Mouse (Mus musculus) embryonic facial prominence, embryonic 14.5 days (tissue): ENCODE results near the gene Tal1. TPM values are rescaled to one million over a fixed set of nuclear protein-coding genes. Genes with fewer than 3 reads are reported as not detected.

Source experiments
- ATAC-seq: fragments of 200-750 bp; cut with Nextera tagmentation; 2 replicates; pipeline ENCODE4 v1.8.0; 2017; ENCODE audit warnings: low read depth, moderate number of reproducible peaks, moderate TSS enrichment
- DNase-seq: peaks from one replicate; pipeline ENCODE4 v3.0.0-alpha.2; 2015; ENCODE audit warnings: low spot score
- H3K27ac ChIP-seq: fragments of 300-500 bp; sonication (generic); replicated peaks from 2 replicates; pipeline ENCODE4 v1.5.1; 2014; ENCODE audit warnings: low read depth, mild to moderate bottlenecking, low read length, moderate library complexity
- H3K27me3 ChIP-seq: fragments of 300-500 bp; sonication (generic); replicated peaks from 2 replicates; pipeline ENCODE4 v1.6.1; 2014; ENCODE audit warnings: low read length; ENCODE audit not compliant: control insufficient read depth, insufficient read depth
- H3K36me3 ChIP-seq: fragments of 300-500 bp; sonication (generic); 2 replicates; pipeline ENCODE4 v1.6.1; 2014; ENCODE audit warnings: low read length, mixed read lengths; ENCODE audit not compliant: control insufficient read depth, insufficient read depth
- H3K4me1 ChIP-seq: fragments of 300-500 bp; sonication (generic); 2 replicates; pipeline ENCODE4 v1.6.1; 2014; ENCODE audit warnings: antibody characterized with exemption, low read length; ENCODE audit not compliant: control insufficient read depth, insufficient read depth
- H3K4me2 ChIP-seq: fragments of 300-500 bp; sonication (generic); 2 replicates; pipeline ENCODE4 v1.6.1; 2014; ENCODE audit warnings: low read depth, mild to moderate bottlenecking, low read length, moderate library complexity, mixed read lengths
- H3K4me3 ChIP-seq: fragments of 300-500 bp; sonication (generic); 2 replicates; pipeline ENCODE4 v1.5.1; 2014; ENCODE audit warnings: low read depth, mild to moderate bottlenecking, low read length
- H3K9ac ChIP-seq: fragments of 300-500 bp; sonication (generic); 2 replicates; pipeline ENCODE4 v1.6.1; 2014; ENCODE audit warnings: low read depth, mild to moderate bottlenecking, low read length, moderate library complexity, mixed read lengths
- H3K9me3 ChIP-seq: fragments of 300-500 bp; sonication (generic); 2 replicates; pipeline ENCODE4 v1.6.1; 2016; ENCODE audit warnings: low read length; ENCODE audit not compliant: control insufficient read depth
- WGBS: fragments of 180-500 bp; shearing (Covaris S2); extraction: QIAGEN DNeasy Blood & Tissue Kit; methylation state at CpG from one replicate; pipeline ENCODE4 v1.1.7; 2014; 5-methylcytosine and 5-hydroxymethylcytosine counted together
- polyA plus RNA-seq: library from polyadenylated mRNA; unstranded; fragments of >200 nt; fragmentation: Nextera tagmentation; extraction: Ambion mirVana; gene quantifications from 2 replicates; pipeline ENCODE4 v1.2.1, GENCODE M21; 2014

The Tal1 gene
- polyA plus RNA-seq, 1 experiment from 2014 or later, result 1.6 TPM

DNA sequence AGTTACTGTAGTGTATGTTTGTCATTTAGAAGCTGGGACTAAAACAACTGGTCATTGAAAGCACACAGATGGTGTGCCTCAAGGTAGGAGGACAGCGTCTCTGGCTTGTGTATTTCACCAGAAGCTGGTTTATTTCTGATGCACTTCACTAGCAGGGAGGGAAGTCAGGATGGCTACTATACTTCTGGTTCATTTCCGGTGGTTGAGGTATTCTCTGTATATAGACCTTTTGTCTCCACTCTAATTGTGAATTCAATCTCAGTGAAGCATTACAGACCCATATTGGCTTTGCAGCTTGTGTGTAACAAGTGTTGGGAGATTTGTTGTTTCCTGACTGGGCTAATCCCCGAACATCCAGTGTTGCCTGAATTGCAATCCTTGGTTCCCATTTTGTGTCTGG is 4.5 kb downstream of the Tal1 start:
- 16% methylated on average over 3 of the region's 3 CpGs for WGBS

GRCm38 (mm10) chr4:115062540-115062874 is 6.3 kb downstream of the Tal1 start:
- H3K4me3 ChIP-seq, result peak overlapping the region; percentile 51
- no peaks in the 10 kb centered on the region for H3K36me3 ChIP-seq
- H3K27ac ChIP-seq, result no peak overlapping the region
- H3K27me3 ChIP-seq, result peaks cover 96% of the 10 kb centered on the region
- no peaks in the 10 kb centered on the region for H3K9me3 ChIP-seq
- H3K9ac ChIP-seq, result peak overlapping the region; percentile 51; the same call in 1 of the 2 replicates
- 1% methylated on average over 9 of the region's 9 CpGs for WGBS
- DNase-seq (no peak), ATAC-seq (no peak)
- peak overlapping the region; percentile 96 for H3K4me2 ChIP-seq
- H3K4me1 ChIP-seq, result peaks cover 8% of the 10 kb centered on the region; the same call in 1 of the 2 replicates

More for the DNA sequence above, 4.5 kb downstream of the Tal1 start:
- Histone ChIP-seq H3K4me3 (no peak overlapping the region), H3K9me3 (no peaks in the 10 kb centered on the region), H3K27ac (no peak overlapping the region), H3K36me3 (no peaks in the 10 kb centered on the region), H3K4me2 (no peak overlapping the region), H3K27me3 (peaks cover 98% of the 10 kb centered on the region), H3K9ac (no peak overlapping the region), H3K4me1 (peaks cover 12% of the 10 kb centered on the region)
- ATAC-seq (no peak), DNase-seq (no peak)

DNA sequence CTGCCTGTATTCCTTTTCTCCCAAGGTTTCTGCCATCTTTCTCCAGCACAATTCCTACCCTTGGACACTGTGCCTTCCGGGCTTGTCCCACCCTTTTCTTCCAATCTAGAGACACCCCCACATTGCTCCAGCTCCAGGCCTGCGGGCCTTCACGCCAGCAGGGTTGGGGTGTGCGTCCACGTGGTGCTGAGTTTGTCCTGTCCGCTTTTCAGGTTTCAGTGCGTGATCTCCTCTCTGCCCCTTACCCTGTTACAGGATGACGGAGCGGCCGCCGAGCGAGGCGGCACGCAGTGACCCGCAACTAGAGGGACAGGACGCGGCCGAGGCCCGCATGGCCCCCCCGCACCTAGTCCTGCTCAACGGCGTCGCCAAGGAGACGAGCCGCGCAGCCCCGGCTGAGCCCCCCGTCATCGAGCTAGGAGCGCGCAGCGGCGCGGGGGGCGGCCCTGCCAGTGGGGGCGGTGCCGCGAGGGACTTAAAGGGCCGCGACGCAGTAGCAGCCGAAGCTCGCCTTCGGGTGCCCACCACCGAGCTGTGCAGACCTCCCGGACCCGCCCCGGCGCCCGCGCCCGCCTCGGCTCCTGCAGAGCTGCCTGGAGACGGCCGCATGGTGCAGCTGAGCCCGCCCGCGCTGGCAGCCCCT is 6.8 kb downstream of the Tal1 start:
- Histone ChIP-seq H3K9ac (peak overlapping the region; percentile 51), H3K9me3 (no peaks in the 10 kb centered on the region), H3K27me3 (peaks cover 92% of the 10 kb centered on the region), H3K4me3 (peak overlapping the region; percentile 51), H3K27ac (no peak overlapping the region), H3K36me3 (no peaks in the 10 kb centered on the region), H3K4me2 (peak overlapping the region; percentile 96), H3K4me1 (peaks cover 8% of the 10 kb centered on the region; the same call in 1 of the 2 replicates)
- DNase-seq (peak; percentile 69), ATAC-seq (peak; percentile 86)
- WGBS, result under 1% methylated on average over 27 of the region's 58 CpGs

DNA sequence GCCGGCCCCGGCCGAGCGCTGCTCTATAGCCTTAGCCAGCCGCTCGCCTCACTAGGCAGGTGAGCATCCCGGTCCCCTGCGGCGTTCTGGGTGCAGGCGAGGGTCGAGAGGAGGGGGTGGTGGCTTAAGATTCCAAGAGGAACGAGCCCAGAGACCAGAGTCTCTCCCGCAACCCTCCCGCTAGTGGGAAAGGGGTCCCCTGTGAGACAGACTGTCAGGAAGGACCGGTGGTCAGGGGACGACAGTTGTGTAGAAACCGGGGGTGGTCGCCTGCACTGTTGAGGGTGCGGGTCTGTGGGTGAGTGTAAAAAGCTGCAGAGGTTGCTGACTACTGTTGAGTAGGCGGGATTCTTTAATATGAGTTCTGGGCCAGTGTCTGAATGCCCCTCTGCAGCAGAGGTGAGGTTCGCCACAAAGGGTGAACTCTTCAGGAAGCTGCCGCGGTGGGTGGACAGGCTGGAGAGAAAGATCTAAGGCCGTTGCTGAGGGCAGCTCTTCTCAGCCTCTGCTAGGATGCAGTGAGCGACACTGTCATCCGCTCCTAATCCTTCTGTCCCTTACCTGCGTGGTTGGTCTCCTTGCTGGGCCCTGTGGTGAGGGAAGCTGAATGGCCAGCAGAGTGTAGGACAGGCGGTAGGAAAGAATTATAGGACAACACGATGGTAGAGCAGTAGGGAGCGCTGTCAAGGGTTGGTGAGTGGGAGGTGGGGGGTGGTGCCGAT is 7.5 kb downstream of the Tal1 start:
- Histone ChIP-seq H3K27ac (no peak overlapping the region), H3K9me3 (no peaks in the 10 kb centered on the region), H3K4me3 (peak overlapping the region; percentile 51), H3K36me3 (no peaks in the 10 kb centered on the region), H3K4me2 (peak overlapping the region; percentile 96), H3K4me1 (peaks cover 8% of the 10 kb centered on the region; the same call in 1 of the 2 replicates), H3K9ac (peak overlapping the region; percentile 51), H3K27me3 (peaks cover 85% of the 10 kb centered on the region)
- ATAC-seq (no peak; the same call in 1 of the 2 replicates), DNase-seq (no peak)
- 1% methylated on average over 27 of the region's 31 CpGs for WGBS

GRCm38 (mm10) chr4:115071668-115072067 is 15.4 kb downstream of the Tal1 start:
- no peak overlapping the region for H3K4me2 ChIP-seq
- no peaks in the 10 kb centered on the region for H3K36me3 ChIP-seq
- no peaks in the 10 kb centered on the region for H3K4me1 ChIP-seq
- peaks cover 5% of the 10 kb centered on the region for H3K27me3 ChIP-seq
- no peak overlapping the region for H3K4me3 ChIP-seq
- H3K9me3 ChIP-seq, result no peaks in the 10 kb centered on the region
- ATAC-seq (no peak), DNase-seq (no peak)
- H3K9ac ChIP-seq, result no peak overlapping the region
- WGBS, result 27% methylated on average over 1 of the region's 1 CpGs
- no peak overlapping the region for H3K27ac ChIP-seq

DNA sequence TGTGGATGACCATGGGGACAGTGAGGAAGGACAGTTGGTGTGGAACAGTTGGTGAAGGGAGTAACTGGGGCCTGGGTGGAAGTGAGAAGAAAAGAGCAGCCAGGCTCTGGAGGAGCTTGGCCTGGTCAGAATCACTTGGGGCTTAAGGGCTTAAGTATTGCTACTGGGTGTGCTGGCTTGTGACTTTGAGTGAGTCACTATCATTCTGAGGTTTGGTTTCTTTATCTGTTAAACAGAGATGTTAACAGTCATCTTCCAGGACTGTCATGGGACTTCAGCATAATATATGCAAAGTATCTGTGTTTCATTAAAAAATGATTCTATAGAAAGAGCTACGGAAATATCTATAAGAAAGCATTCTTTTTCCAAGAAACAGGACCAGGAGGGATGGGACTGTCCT is 18.6 kb downstream of the Tal1 start:
- H3K9me3 ChIP-seq, result no peaks in the 10 kb centered on the region
- no peaks in the 10 kb centered on the region for H3K27me3 ChIP-seq
- H3K4me3 ChIP-seq, result no peak overlapping the region
- no peaks in the 10 kb centered on the region for H3K36me3 ChIP-seq
- no peak overlapping the region for H3K27ac ChIP-seq
- H3K4me2 ChIP-seq, result no peak overlapping the region
- no peak for DNase-seq
- WGBS, result 70% methylated on average over 1 of the region's 1 CpGs
- H3K9ac ChIP-seq, result no peak overlapping the region
- H3K4me1 ChIP-seq, result 0 out of 2 replicates have a peak, but pooled peaks cover 6% of the 10 kb centered on the region
- no peak for ATAC-seq

DNA sequence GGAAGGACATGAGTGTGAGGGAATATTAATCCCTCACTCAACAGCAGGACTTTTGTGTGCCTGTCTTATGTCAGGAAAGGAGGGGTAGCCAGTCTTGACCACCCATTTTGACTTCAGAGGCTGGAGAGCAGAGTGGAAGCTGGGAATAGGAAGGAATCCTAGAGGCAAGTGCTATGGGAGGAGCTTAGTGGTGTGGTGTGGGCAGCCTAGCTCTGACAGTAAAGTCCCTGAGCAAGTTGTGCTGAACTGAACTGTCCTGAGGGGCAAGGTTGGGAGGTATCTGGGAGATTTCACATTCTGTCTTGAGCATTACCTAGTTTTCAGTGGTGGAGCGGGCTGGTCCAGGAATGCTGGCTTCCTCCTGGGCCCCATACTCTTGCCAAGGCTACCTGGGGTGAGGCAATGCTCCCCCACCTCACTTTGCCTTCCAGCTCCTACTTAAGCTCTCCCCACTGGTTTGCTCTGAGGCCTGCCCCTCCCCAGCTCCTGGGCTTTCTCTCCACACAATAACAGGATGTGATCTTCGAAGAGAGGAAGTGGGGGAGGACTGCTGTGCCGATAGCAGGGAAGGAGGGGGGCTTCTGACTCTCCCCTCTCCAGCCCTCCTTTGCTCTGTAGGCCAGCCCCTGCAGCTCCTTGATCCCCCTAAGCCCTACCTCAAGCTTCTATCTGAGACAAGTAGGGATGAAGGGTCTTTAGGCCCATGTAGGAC is 19.1 kb downstream of the Tal1 start:
- WGBS, result 38% methylated on average over 3 of the region's 3 CpGs
- no peak for DNase-seq
- no peak overlapping the region for H3K4me3 ChIP-seq
- H3K9ac ChIP-seq, result no peak overlapping the region
- H3K9me3 ChIP-seq, result no peaks in the 10 kb centered on the region
- no peaks in the 10 kb centered on the region for H3K36me3 ChIP-seq
- no peaks in the 10 kb centered on the region for H3K27me3 ChIP-seq
- no peak overlapping the region for H3K27ac ChIP-seq
- no peak overlapping the region for H3K4me2 ChIP-seq
- H3K4me1 ChIP-seq, result 0 out of 2 replicates have a peak, but pooled peaks cover 6% of the 10 kb centered on the region
- no peak for ATAC-seq

GRCm38 (mm10) chr4:115078892-115079820 is 22.9 kb downstream of the Tal1 start:
- H3K27ac ChIP-seq, result no peak overlapping the region
- 21% methylated on average over 10 of the region's 10 CpGs for WGBS
- ATAC-seq, result 0 out of 2 replicates have a peak, but pooled peaks have one; percentile 32
- H3K4me3 ChIP-seq, result no peak overlapping the region
- no peak overlapping the region for H3K9ac ChIP-seq
- H3K4me2 ChIP-seq, result no peak overlapping the region
- H3K4me1 ChIP-seq, result 0 out of 2 replicates have a peak, but pooled peaks cover 6% of the 10 kb centered on the region
- H3K9me3 ChIP-seq, result no peaks in the 10 kb centered on the region
- DNase-seq, result no peak
- no peaks in the 10 kb centered on the region for H3K27me3 ChIP-seq
- H3K36me3 ChIP-seq, result no peaks in the 10 kb centered on the region
